Mouse (Mus musculus): Measurements from ENCODE around the gene Olfr458. TPM values are rescaled to one million over a fixed set of nuclear protein-coding genes. Genes with fewer than 3 reads are reported as not detected.

Gene Olfr458
- polyA plus RNA-seq, 1 experiment from 2014 or later, result 0.19 TPM

- Histone ChIP-seq H3K4me1 (no peaks in the 10 kb centered on the region), H3K36me3 (no peaks in the 10 kb centered on the region), H3K27ac (no peak within 1 kb of the TSS), H3K27me3 (ENCODE audit: insufficient read depth, poor library complexity, severe bottlenecking) (no peaks in the 10 kb centered on the region), H3K9me3 (no peaks in the 10 kb centered on the region), H3K4me3 (no peak within 1 kb of the TSS)
- DNase-seq (ENCODE audit: low spot score), result no peak
- WGBS, result 62% methylated on average over 6 of the region's 6 CpGs
Observed at GRCm38 (mm10) chr6:42434446-42434845, 30.6 kb downstream of the Olfr458 start, which contains the start of gene Tas2r126. Gene Tas2r126, plus strand, starts transcription at chr6:42434535.

GRCm38 (mm10) chr6:42433554-42433953 lies 31.4 kb downstream of the Olfr458 start:
- Histone ChIP-seq H3K36me3 (no peaks in the 10 kb centered on the region), H3K27ac (no peak overlapping the region), H3K9me3 (no peaks in the 10 kb centered on the region), H3K27me3 (ENCODE audit: insufficient read depth, poor library complexity, severe bottlenecking) (no peaks in the 10 kb centered on the region), H3K4me1 (no peaks in the 10 kb centered on the region), H3K4me3 (no peak overlapping the region)
- DNase-seq (ENCODE audit: low spot score), result no peak
- 61% methylated on average over 2 of the region's 2 CpGs for WGBS

GRCm38 (mm10) chr6:42426337-42426736 lies 38.7 kb downstream of the Olfr458 start:
- Histone ChIP-seq H3K27ac (no peak overlapping the region), H3K36me3 (no peaks in the 10 kb centered on the region), H3K9me3 (no peaks in the 10 kb centered on the region), H3K27me3 (ENCODE audit: insufficient read depth, poor library complexity, severe bottlenecking) (no peaks in the 10 kb centered on the region), H3K4me1 (no peaks in the 10 kb centered on the region), H3K4me3 (no peak overlapping the region)
- DNase-seq (ENCODE audit: low spot score), result no peak
- WGBS, result 76% methylated on average over 4 of the region's 4 CpGs

- Histone ChIP-seq H3K4me1 (no peaks in the 10 kb centered on the region), H3K36me3 (no peaks in the 10 kb centered on the region), H3K4me3 (no peak overlapping the region), H3K27me3 (ENCODE audit: insufficient read depth, poor library complexity, severe bottlenecking) (no peaks in the 10 kb centered on the region), H3K9me3 (no peaks in the 10 kb centered on the region), H3K27ac (no peak overlapping the region)
- WGBS, result 90% methylated on average over 3 of the region's 3 CpGs
- DNase-seq (ENCODE audit: low spot score), result no peak
Observed at GRCm38 (mm10) chr6:42424472-42424871, 40.5 kb downstream of the Olfr458 start.

- no peak overlapping the region for H3K27ac ChIP-seq
- H3K27me3 ChIP-seq (ENCODE audit: insufficient read depth, poor library complexity, severe bottlenecking), result no peaks in the 10 kb centered on the region
- WGBS, result 68% methylated on average over 2 of the region's 2 CpGs
- no peaks in the 10 kb centered on the region for H3K9me3 ChIP-seq
- no peak overlapping the region for H3K4me3 ChIP-seq
- H3K4me1 ChIP-seq, result no peaks in the 10 kb centered on the region
- DNase-seq (ENCODE audit: low spot score), result no peak
- no peaks in the 10 kb centered on the region for H3K36me3 ChIP-seq
Observed at GRCm38 (mm10) chr6:42421439-42421838, 43.6 kb downstream of the Olfr458 start.

- WGBS, result 88% methylated on average over 2 of the region's 2 CpGs
- H3K36me3 ChIP-seq, result no peaks in the 10 kb centered on the region
- no peak overlapping the region for H3K27ac ChIP-seq
- no peaks in the 10 kb centered on the region for H3K27me3 ChIP-seq (ENCODE audit: insufficient read depth, poor library complexity, severe bottlenecking)
- no peak overlapping the region for H3K4me3 ChIP-seq
- DNase-seq (ENCODE audit: low spot score), result no peak
- no peaks in the 10 kb centered on the region for H3K4me1 ChIP-seq
- no peaks in the 10 kb centered on the region for H3K9me3 ChIP-seq
Observed at GRCm38 (mm10) chr6:42419443-42419842, 45.6 kb downstream of the Olfr458 start.

Other genes starting within 250 kb of the Olfr458 start
- not detected in 2 replicates for gene Tas2r144, start 249.9 kb downstream of the Olfr458 start, polyA plus RNA-seq (2016; fragmentation: Nextera tagmentation; extraction: Ambion mirVana)
- gene Gstk1, start 219.3 kb downstream of the Olfr458 start, polyA plus RNA-seq (2016; fragmentation: Nextera tagmentation; extraction: Ambion mirVana), result 9.7 and 13.8 TPM in 2 replicates
- gene Tmem139, start 203.2 kb downstream of the Olfr458 start, polyA plus RNA-seq (2016; fragmentation: Nextera tagmentation; extraction: Ambion mirVana), result 0.21 and 0.41 TPM in 2 replicates
- 40.8 and 45.2 TPM in 2 replicates for gene Casp2, start 200.2 kb downstream of the Olfr458 start, polyA plus RNA-seq (2016; fragmentation: Nextera tagmentation; extraction: Ambion mirVana)
- 0.59 and 0.67 TPM in 2 replicates for gene Clcn1, start 178.5 kb downstream of the Olfr458 start, polyA plus RNA-seq (2016; fragmentation: Nextera tagmentation; extraction: Ambion mirVana)
- gene Fam131b, start 140.6 kb downstream of the Olfr458 start, polyA plus RNA-seq (2016; fragmentation: Nextera tagmentation; extraction: Ambion mirVana), result 0.21 and 0.30 TPM in 2 replicates
- 165 and 193 TPM in 2 replicates for gene Zyx, start 115.6 kb downstream of the Olfr458 start, polyA plus RNA-seq (2016; fragmentation: Nextera tagmentation; extraction: Ambion mirVana)
- gene Epha1, start 91.9 kb downstream of the Olfr458 start, polyA plus RNA-seq (2016; fragmentation: Nextera tagmentation; extraction: Ambion mirVana), result 3.0 and 4.8 TPM in 2 replicates
- gene Tas2r143, start 65.0 kb downstream of the Olfr458 start, polyA plus RNA-seq (2016; fragmentation: Nextera tagmentation; extraction: Ambion mirVana), result not detected in 2 replicates
- not detected in 2 replicates for gene Tas2r135, start 59.8 kb downstream of the Olfr458 start, polyA plus RNA-seq (2016; fragmentation: Nextera tagmentation; extraction: Ambion mirVana)
- gene Tas2r126, start 30.7 kb downstream of the Olfr458 start, polyA plus RNA-seq (2016; fragmentation: Nextera tagmentation; extraction: Ambion mirVana), result not detected in 2 replicates
- not detected in 2 replicates for gene Olfr457, start 11.1 kb upstream of the Olfr458 start, polyA plus RNA-seq (2016; fragmentation: Nextera tagmentation; extraction: Ambion mirVana)
- gene Olfr456, start 22.0 kb upstream of the Olfr458 start, polyA plus RNA-seq (2016; fragmentation: Nextera tagmentation; extraction: Ambion mirVana), result 0.13 TPM in 1 of 2 replicates, not detected in the other
- not detected in 2 replicates for gene Olfr455, start 82.4 kb upstream of the Olfr458 start, polyA plus RNA-seq (2016; fragmentation: Nextera tagmentation; extraction: Ambion mirVana)
- gene Tcaf3, start 132.5 kb upstream of the Olfr458 start, polyA plus RNA-seq (2016; fragmentation: Nextera tagmentation; extraction: Ambion mirVana), result not detected in 2 replicates
- 3.6 and 3.9 TPM in 2 replicates for gene Tcaf2, start 180.1 kb upstream of the Olfr458 start, polyA plus RNA-seq (2016; fragmentation: Nextera tagmentation; extraction: Ambion mirVana)
- gene Tcaf1, start 244.9 kb upstream of the Olfr458 start, polyA plus RNA-seq (2016; fragmentation: Nextera tagmentation; extraction: Ambion mirVana), result 56.8 and 62.2 TPM in 2 replicates